Mouse (Mus musculus) megakaryocyte, embryonic 14.5 days (primary cell): ENCODE data around the gene Dlx3.

Source experiments
- FLI1 ChIP-seq: IDR thresholded peaks from 2 replicates; pipeline ENCODE4 v1.6.1; 2012; ENCODE audit warnings: low read length, inconsistent platforms, mixed read lengths
- GATA1 ChIP-seq: IDR thresholded peaks from 3 replicates; pipeline ENCODE4 v1.6.1; 2012; ENCODE audit warnings: mixed read lengths, low read length, inconsistent platforms, borderline replicate concordance

GRCm38 (mm10) chr11:95119990-95120632, at the start of gene Dlx3:
- TF ChIP-seq FLI1 (no peak), GATA1 (no peak)
